Mouse (Mus musculus) brain, embryonic 14.5 days (tissue): ENCODE measurements around the gene Wwox.

ENCODE experiments used
- CTCF ChIP-seq: fragments of 200-500 bp; IDR thresholded peaks from 2 replicates; pipeline ENCODE4 v1.5.1; 2012; ENCODE audit warnings: inconsistent platforms, mild to moderate bottlenecking, moderate library complexity, borderline replicate concordance; ENCODE audit not compliant: insufficient read depth, insufficient read length; ENCODE audit errors: extremely low read depth
- POLR2A ChIP-seq: fragments of 200-500 bp; IDR thresholded peaks from 2 replicates; pipeline ENCODE4 v1.6.1; 2012; ENCODE audit warnings: mild to moderate bottlenecking, inconsistent platforms, borderline replicate concordance; ENCODE audit not compliant: poor library complexity, insufficient read depth, insufficient read length, severe bottlenecking; ENCODE audit errors: extremely low read depth

GRCm38 (mm10) chr8:114600196-114600595 is 160.7 kb downstream of the Wwox start:
- TF ChIP-seq POLR2A (no peak), CTCF (no peak)
